Mouse (Mus musculus) olfactory bulb, adult 2 months (tissue): ENCODE results near the gene Epn2. TPM values are rescaled to one million over a fixed set of nuclear protein-coding genes. Genes with fewer than 3 reads are reported as not detected.

Experiments used
- H3K27ac ChIP-seq: fragments of 200-500 bp; 2 replicates; pipeline ENCODE4 v1.5.1; 2012; ENCODE audit warnings: low read depth, low read length; ENCODE audit not compliant: insufficient read depth
- H3K4me1 ChIP-seq: fragments of 200-500 bp; 2 replicates; pipeline ENCODE4 v1.6.1; 2012; ENCODE audit warnings: low read length; ENCODE audit not compliant: control insufficient read depth, insufficient read depth
- H3K4me3 ChIP-seq: fragments of 200-500 bp; 2 replicates; pipeline ENCODE4 v1.5.1; 2012; ENCODE audit warnings: mild to moderate bottlenecking, low read depth, low read length, moderate library complexity; ENCODE audit not compliant: insufficient read depth
- CTCF ChIP-seq: fragments of 200-500 bp; IDR thresholded peaks from 2 replicates; pipeline ENCODE4 v1.5.1; 2012; ENCODE audit warnings: low read depth, mild to moderate bottlenecking, low read length, moderate library complexity; ENCODE audit not compliant: insufficient read depth
- POLR2A ChIP-seq: fragments of 200-500 bp; IDR thresholded peaks from 2 replicates; pipeline ENCODE4 v1.6.1; 2012; ENCODE audit warnings: mild to moderate bottlenecking, low read depth, low read length, moderate library complexity; ENCODE audit not compliant: insufficient read depth
- WGBS: fragments of 180-500 bp; shearing (Covaris S2); methylation state at CpG from one replicate; pipeline ENCODE4 v1.1.7; 2018; 5-methylcytosine and 5-hydroxymethylcytosine counted together
- polyA plus RNA-seq: library from polyadenylated mRNA; stranded (reverse); fragments of >200 nt; gene quantifications from 2 replicates; pipeline ENCODE4 v1.2.4, GENCODE M21; 2012; ENCODE audit warnings: low replicate concordance; ENCODE audit not compliant: missing spikeins, insufficient read depth, insufficient read length

Epn2 gene
- polyA plus RNA-seq, 1 experiment, result not detected

DNA sequence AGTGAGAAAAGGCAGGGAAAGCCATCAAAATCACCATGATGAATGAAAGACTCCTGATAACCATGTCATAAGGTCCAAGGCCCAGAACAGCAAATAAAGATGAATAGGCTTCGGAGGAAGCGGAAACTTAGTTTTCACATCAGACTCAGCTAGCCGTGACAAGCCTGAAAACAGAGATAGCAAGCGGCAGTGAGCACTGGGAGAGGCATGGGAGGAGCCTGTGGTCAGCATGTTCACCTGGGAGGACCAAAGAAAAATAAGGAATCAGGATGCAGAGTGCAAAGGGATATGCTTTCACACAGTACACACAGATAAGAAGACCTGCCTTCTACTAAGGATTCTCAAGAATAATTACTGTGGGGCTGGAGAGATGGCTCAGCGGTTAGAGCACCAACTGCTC, 19.9 kb downstream of the Epn2 start:
- TF ChIP-seq CTCF (no peak), POLR2A (no peak)
- Histone ChIP-seq H3K4me1 (no peaks in the 10 kb centered on the region; the same call in none of the 2 replicates), H3K4me3 (no peak overlapping the region), H3K27ac (no peak overlapping the region)
- WGBS, result 87% methylated on average over 5 of the region's 5 CpGs

DNA sequence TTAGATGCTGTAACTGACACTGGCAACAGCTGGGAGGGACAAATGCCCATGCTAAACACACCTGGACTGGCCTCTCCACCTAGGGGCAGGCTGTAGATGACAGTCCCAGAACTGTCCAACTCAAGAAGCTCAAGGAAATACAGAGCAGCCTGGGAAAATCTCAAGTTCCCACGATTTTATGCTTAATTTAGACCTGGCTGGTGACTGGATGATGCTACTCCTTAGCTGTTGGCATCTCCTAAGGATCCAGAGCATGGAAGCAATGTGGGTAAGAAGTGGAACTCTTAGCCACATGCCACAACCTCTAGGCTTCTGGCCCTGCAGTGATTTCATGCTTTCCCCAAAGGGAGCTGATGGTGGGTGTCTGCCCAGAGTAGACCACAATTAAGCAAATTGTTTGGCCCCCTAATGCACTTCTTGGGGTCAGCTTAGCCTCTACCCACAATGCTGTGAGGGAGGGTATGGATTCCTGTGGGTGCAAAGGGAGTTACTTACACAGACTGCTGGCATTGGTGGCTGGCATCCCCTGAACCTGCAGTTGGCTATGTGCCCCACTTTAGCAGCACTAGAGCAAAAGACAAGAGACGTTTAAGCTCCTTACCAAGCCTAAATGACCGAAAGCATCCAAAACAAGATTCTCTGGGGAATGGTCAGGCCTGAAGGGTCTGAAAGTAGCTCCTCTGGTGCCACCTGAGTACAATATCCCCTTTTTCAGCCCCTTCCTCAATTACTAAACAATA, 26.3 kb downstream of the Epn2 start:
- Histone ChIP-seq H3K4me1 (no peaks in the 10 kb centered on the region), H3K27ac (no peak overlapping the region), H3K4me3 (no peak overlapping the region)
- 55% methylated on average over 3 of the region's 3 CpGs for WGBS
- TF ChIP-seq CTCF (no peak), POLR2A (no peak)

DNA sequence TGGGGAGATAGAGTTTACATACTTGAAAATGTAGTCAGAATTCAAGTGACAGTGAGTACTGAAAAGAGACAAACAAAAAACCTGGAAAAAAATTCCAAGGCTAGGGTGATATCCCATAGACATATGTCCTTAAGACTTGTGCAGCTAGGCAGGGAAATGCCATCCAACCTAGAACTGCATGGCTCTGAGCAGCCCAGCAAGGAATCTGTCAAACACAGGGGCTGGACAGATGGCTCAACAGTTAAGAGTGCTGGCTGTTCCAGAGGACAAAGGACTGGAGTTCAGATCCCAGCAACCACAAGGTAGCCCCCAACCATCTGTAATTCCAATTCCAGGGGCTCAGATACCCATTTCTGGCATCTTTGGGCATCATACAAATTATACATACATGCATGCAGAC, 28.9 kb downstream of the Epn2 start:
- Histone ChIP-seq H3K4me1 (peaks cover 3% of the 10 kb centered on the region; the same call in 1 of the 2 replicates), H3K27ac (no peak overlapping the region), H3K4me3 (no peak overlapping the region)
- no peak for TF ChIP-seq CTCF
- TF ChIP-seq POLR2A, result no peak

GRCm38 (mm10) chr11:61547710-61548109, 31.8 kb downstream of the Epn2 start:
- TF ChIP-seq CTCF (no peak), POLR2A (no peak)
- Histone ChIP-seq H3K4me1 (peaks cover 9% of the 10 kb centered on the region), H3K4me3 (no peak overlapping the region), H3K27ac (no peak overlapping the region)
- 89% methylated on average over 4 of the region's 4 CpGs for WGBS

GRCm38 (mm10) chr11:61546452-61546851, 33.0 kb downstream of the Epn2 start:
- WGBS, result 87% methylated on average over 10 of the region's 10 CpGs

GRCm38 (mm10) chr11:61545586-61545985, 33.9 kb downstream of the Epn2 start:
- TF ChIP-seq POLR2A (no peak), CTCF (no peak)
- H3K4me1 ChIP-seq, result peaks cover 9% of the 10 kb centered on the region
- no peak overlapping the region for H3K4me3 ChIP-seq
- 83% methylated on average over 2 of the region's 2 CpGs for WGBS
- no peak overlapping the region for H3K27ac ChIP-seq

More at GRCm38 (mm10) chr11:61546452-61546851, 33.0 kb downstream of the Epn2 start:
- Histone ChIP-seq H3K27ac (no peak overlapping the region), H3K4me1 (peaks cover 9% of the 10 kb centered on the region), H3K4me3 (no peak overlapping the region)
- TF ChIP-seq POLR2A (no peak), CTCF (no peak)

- peaks cover 8% of the 10 kb centered on the region for H3K4me1 ChIP-seq
- no peak overlapping the region for H3K4me3 ChIP-seq
- H3K27ac ChIP-seq, result 0 out of 2 replicates have a peak overlapping the region, but pooled peaks have one; percentile 8
- whole genome bisulfite sequencing, result 96% methylated on average over 2 of the region's 2 CpGs
- no peak for TF ChIP-seq POLR2A
- no peak for TF ChIP-seq CTCF
Measured at GRCm38 (mm10) chr11:61541106-61541505, 38.4 kb downstream of the Epn2 start.

DNA sequence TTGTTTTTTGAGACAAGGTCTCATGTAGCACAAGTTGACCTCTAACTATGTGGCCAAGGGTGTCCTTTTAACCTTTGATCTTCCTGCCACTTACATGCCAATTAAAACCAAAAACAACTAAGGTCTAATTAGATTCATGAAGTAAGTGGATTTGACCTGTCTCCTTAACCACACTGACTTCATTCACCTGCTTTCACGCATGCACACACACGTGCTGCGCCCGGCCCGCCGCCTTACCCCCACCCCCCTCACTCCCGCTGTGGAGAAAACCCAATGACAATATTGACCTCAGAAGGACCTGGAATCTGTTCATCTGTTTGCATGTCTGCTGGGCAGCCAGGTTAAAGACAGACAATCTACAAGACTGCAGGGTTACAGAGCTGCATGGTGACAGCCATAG, 38.8 kb downstream of the Epn2 start:
- Histone ChIP-seq H3K27ac (no peak overlapping the region), H3K4me1 (peaks cover 8% of the 10 kb centered on the region), H3K4me3 (no peak overlapping the region)
- 84% methylated on average over 7 of the region's 7 CpGs for WGBS
- no peak for TF ChIP-seq POLR2A
- no peak for TF ChIP-seq CTCF

GRCm38 (mm10) chr11:61537362-61537761, 42.1 kb downstream of the Epn2 start:
- Histone ChIP-seq H3K4me3 (no peak overlapping the region), H3K27ac (peak overlapping the region; percentile 37), H3K4me1 (peaks cover 9% of the 10 kb centered on the region; the same call in 1 of the 2 replicates)
- 70% methylated on average over 3 of the region's 3 CpGs for WGBS
- TF ChIP-seq CTCF (no peak), POLR2A (no peak)

DNA sequence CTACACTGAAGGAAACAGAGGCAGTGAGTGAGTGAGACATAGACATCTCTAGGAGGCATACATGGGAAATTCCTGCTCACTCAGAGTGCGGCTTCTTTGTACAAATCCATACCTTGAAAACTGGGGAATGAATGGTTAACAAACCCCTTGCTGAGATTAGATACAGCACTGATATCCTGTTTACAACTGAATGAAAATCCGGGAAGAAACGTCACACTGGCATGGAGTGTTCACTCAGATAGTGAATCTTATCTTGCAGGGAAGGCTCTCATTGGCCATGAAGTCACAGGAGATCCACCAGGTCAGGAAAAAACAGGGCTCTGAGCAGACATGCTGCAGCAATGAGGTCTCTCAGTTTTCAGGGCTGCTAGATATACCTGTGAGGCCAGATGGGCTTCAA, 42.5 kb downstream of the Epn2 start:
- no peak overlapping the region for H3K4me3 ChIP-seq
- H3K4me1 ChIP-seq, result peaks cover 10% of the 10 kb centered on the region; the same call in 1 of the 2 replicates
- TF ChIP-seq CTCF (no peak), POLR2A (no peak)
- peak overlapping the region; percentile 37 for H3K27ac ChIP-seq
- WGBS, result 69% methylated on average over 3 of the region's 3 CpGs

- H3K4me1 ChIP-seq, result peaks cover 10% of the 10 kb centered on the region; the same call in 1 of the 2 replicates
- no peak overlapping the region for H3K27ac ChIP-seq
- 44% methylated on average over 1 of the region's 1 CpGs for whole genome bisulfite sequencing
- H3K4me3 ChIP-seq, result no peak overlapping the region
- TF ChIP-seq POLR2A (no peak), CTCF (no peak)
Measured at GRCm38 (mm10) chr11:61535530-61535929, 44.0 kb downstream of the Epn2 start.
